Mouse (Mus musculus): ENCODE measurements around the gene Nxpe4. TPM values are rescaled to one million over a fixed set of nuclear protein-coding genes. Genes with fewer than 3 reads are reported as not detected.

Nxpe4 gene
- polyA plus RNA-seq, 1 experiment from 2014 or later: 7.4 TPM

GRCm38 (mm10) chr9:48329597-48329996 lies 167.8 kb downstream of the Nxpe4 start:
- no peaks in the 10 kb centered on the region for H3K27me3 ChIP-seq
- H3K4me1 ChIP-seq: no peaks in the 10 kb centered on the region
- H3K9ac ChIP-seq: no peak overlapping the region
- no peak overlapping the region for H3K4me3 ChIP-seq (replicated peaks)
- no peaks in the 10 kb centered on the region for H3K9me3 ChIP-seq (replicated peaks)
- no peaks in the 10 kb centered on the region for H3K36me3 ChIP-seq
- H3K27ac ChIP-seq (replicated peaks): no peak overlapping the region
- 92% methylated on average over 7 of the region's 7 CpGs for WGBS
- no peak overlapping the region for H3K4me2 ChIP-seq (replicated peaks)
- no peak for ATAC-seq (ENCODE audit: insufficient number of reproducible peaks, low FRiP score, low TSS enrichment, low read depth)

- no peak for ATAC-seq (ENCODE audit: insufficient number of reproducible peaks, low FRiP score, low TSS enrichment, low read depth)
- WGBS: 59% methylated on average over 4 of the region's 4 CpGs
- no peak overlapping the region for H3K4me2 ChIP-seq (replicated peaks)
These were observed 177.1 kb downstream of the Nxpe4 start for GRCm38 (mm10) chr9:48338783-48339455.

GRCm38 (mm10) chr9:48339563-48339962 lies 177.7 kb downstream of the Nxpe4 start:
- Histone ChIP-seq H3K9me3 (replicated peaks) (no peaks in the 10 kb centered on the region), H3K4me3 (replicated peaks) (no peak overlapping the region), H3K36me3 (no peaks in the 10 kb centered on the region), H3K27me3 (no peaks in the 10 kb centered on the region), H3K4me2 (replicated peaks) (no peak overlapping the region), H3K9ac (no peak overlapping the region), H3K27ac (replicated peaks) (no peak overlapping the region), H3K4me1 (no peaks in the 10 kb centered on the region)
- WGBS: 43% methylated on average over 5 of the region's 5 CpGs
- no peak for ATAC-seq (ENCODE audit: insufficient number of reproducible peaks, low FRiP score, low TSS enrichment, low read depth)

More at GRCm38 (mm10) chr9:48338783-48339455, 177.1 kb downstream of the Nxpe4 start:
- no peak overlapping the region for H3K4me3 ChIP-seq (replicated peaks)
- no peaks in the 10 kb centered on the region for H3K36me3 ChIP-seq
- no peak overlapping the region for H3K27ac ChIP-seq (replicated peaks)
- H3K9me3 ChIP-seq (replicated peaks): no peaks in the 10 kb centered on the region
- no peaks in the 10 kb centered on the region for H3K4me1 ChIP-seq
- H3K27me3 ChIP-seq: no peaks in the 10 kb centered on the region
- H3K9ac ChIP-seq: no peak overlapping the region

- H3K27me3 ChIP-seq: no peaks in the 10 kb centered on the region
- H3K9me3 ChIP-seq (replicated peaks): no peaks in the 10 kb centered on the region
- H3K36me3 ChIP-seq: no peaks in the 10 kb centered on the region
- no peak overlapping the region for H3K4me2 ChIP-seq (replicated peaks)
- no peak for ATAC-seq (ENCODE audit: insufficient number of reproducible peaks, low FRiP score, low TSS enrichment, low read depth)
- 76% methylated on average over 10 of the region's 10 CpGs for WGBS
- no peak overlapping the region for H3K27ac ChIP-seq (replicated peaks)
- H3K9ac ChIP-seq: no peak overlapping the region
- H3K4me3 ChIP-seq (replicated peaks): no peak overlapping the region
- no peaks in the 10 kb centered on the region for H3K4me1 ChIP-seq
These were observed 179.0 kb downstream of the Nxpe4 start for GRCm38 (mm10) chr9:48340708-48341380.

- Histone ChIP-seq H3K4me3 (replicated peaks) (no peak overlapping the region), H3K9me3 (replicated peaks) (no peaks in the 10 kb centered on the region), H3K27me3 (no peaks in the 10 kb centered on the region), H3K4me1 (no peaks in the 10 kb centered on the region), H3K9ac (no peak overlapping the region), H3K36me3 (no peaks in the 10 kb centered on the region), H3K4me2 (replicated peaks) (no peak overlapping the region), H3K27ac (replicated peaks) (no peak overlapping the region)
- 86% methylated on average over 9 of the region's 9 CpGs for WGBS
- no peak for ATAC-seq (ENCODE audit: insufficient number of reproducible peaks, low FRiP score, low TSS enrichment, low read depth)
These were observed 183.6 kb downstream of the Nxpe4 start for GRCm38 (mm10) chr9:48345456-48345855.

- ATAC-seq (ENCODE audit: insufficient number of reproducible peaks, low FRiP score, low TSS enrichment, low read depth): no peak
- H3K9me3 ChIP-seq (replicated peaks): no peaks in the 10 kb centered on the region
- H3K4me1 ChIP-seq: no peaks in the 10 kb centered on the region
- H3K4me2 ChIP-seq (replicated peaks): no peak overlapping the region
- H3K9ac ChIP-seq: no peak overlapping the region
- 90% methylated on average over 3 of the region's 3 CpGs for WGBS
- H3K4me3 ChIP-seq (replicated peaks): no peak overlapping the region
- H3K27ac ChIP-seq (replicated peaks): no peak overlapping the region
- no peaks in the 10 kb centered on the region for H3K27me3 ChIP-seq
- H3K36me3 ChIP-seq: no peaks in the 10 kb centered on the region
These were observed 184.0 kb downstream of the Nxpe4 start for GRCm38 (mm10) chr9:48345866-48346265.

- H3K9ac ChIP-seq: no peak within 1 kb of the TSS
- H3K27me3 ChIP-seq: no peaks in the 10 kb centered on the region
- H3K4me2 ChIP-seq (replicated peaks): no peak within 1 kb of the TSS
- no peak within 1 kb of the TSS for H3K4me3 ChIP-seq (replicated peaks)
- ATAC-seq (ENCODE audit: insufficient number of reproducible peaks, low FRiP score, low TSS enrichment, low read depth): no peak
- no peaks in the 10 kb centered on the region for H3K9me3 ChIP-seq (replicated peaks)
- peak within 1 kb of the TSS; percentile 35; the same call in 1 of the 2 replicates for H3K27ac ChIP-seq (replicated peaks)
- H3K4me1 ChIP-seq: 0 out of 2 replicates have a peak, but pooled peaks cover 4% of the 10 kb centered on the region
- WGBS: 40% methylated on average over 2 of the region's 2 CpGs
- no peaks in the 10 kb centered on the region for H3K36me3 ChIP-seq
These were observed 191.4 kb downstream of the Nxpe4 start, which contains the start of gene Nxpe2 for GRCm38 (mm10) chr9:48353148-48353698. TSS of gene Nxpe2 (minus strand) at chr9:48353454.

GRCm38 (mm10) chr9:48354122-48354521 lies 192.3 kb downstream of the Nxpe4 start:
- H3K27me3 ChIP-seq: no peaks in the 10 kb centered on the region
- no peak overlapping the region for H3K4me2 ChIP-seq (replicated peaks)
- H3K9me3 ChIP-seq (replicated peaks): no peaks in the 10 kb centered on the region
- 0 out of 2 replicates have a peak, but pooled peaks cover 4% of the 10 kb centered on the region for H3K4me1 ChIP-seq
- H3K4me3 ChIP-seq (replicated peaks): no peak overlapping the region
- no peak overlapping the region for H3K27ac ChIP-seq (replicated peaks)
- H3K9ac ChIP-seq: no peak overlapping the region
- H3K36me3 ChIP-seq: no peaks in the 10 kb centered on the region
- no peak for ATAC-seq (ENCODE audit: insufficient number of reproducible peaks, low FRiP score, low TSS enrichment, low read depth)
- 39% methylated on average over 4 of the region's 4 CpGs for WGBS

- no peak overlapping the region for H3K27ac ChIP-seq (replicated peaks)
- 48% methylated on average over 3 of the region's 3 CpGs for WGBS
- H3K27me3 ChIP-seq: no peaks in the 10 kb centered on the region
- 0 out of 2 replicates have a peak, but pooled peaks cover 4% of the 10 kb centered on the region for H3K4me1 ChIP-seq
- no peak overlapping the region for H3K4me2 ChIP-seq (replicated peaks)
- no peaks in the 10 kb centered on the region for H3K36me3 ChIP-seq
- H3K4me3 ChIP-seq (replicated peaks): no peak overlapping the region
- no peak for ATAC-seq (ENCODE audit: insufficient number of reproducible peaks, low FRiP score, low TSS enrichment, low read depth)
- H3K9me3 ChIP-seq (replicated peaks): no peaks in the 10 kb centered on the region
- H3K9ac ChIP-seq: no peak overlapping the region
These were observed 193.0 kb downstream of the Nxpe4 start for GRCm38 (mm10) chr9:48354793-48355192.

- Histone ChIP-seq H3K9ac (no peak overlapping the region), H3K4me3 (replicated peaks) (no peak overlapping the region), H3K27me3 (no peaks in the 10 kb centered on the region), H3K4me1 (0 out of 2 replicates have a peak, but pooled peaks cover 4% of the 10 kb centered on the region), H3K36me3 (no peaks in the 10 kb centered on the region), H3K9me3 (replicated peaks) (no peaks in the 10 kb centered on the region), H3K27ac (replicated peaks) (no peak overlapping the region), H3K4me2 (replicated peaks) (no peak overlapping the region)
- ATAC-seq (ENCODE audit: insufficient number of reproducible peaks, low FRiP score, low TSS enrichment, low read depth): no peak
- 86% methylated on average over 3 of the region's 3 CpGs for WGBS
These were observed 195.3 kb downstream of the Nxpe4 start for GRCm38 (mm10) chr9:48357097-48357496.

- no peaks in the 10 kb centered on the region for H3K27me3 ChIP-seq
- H3K4me2 ChIP-seq (replicated peaks): no peak overlapping the region
- H3K9ac ChIP-seq: no peak overlapping the region
- H3K27ac ChIP-seq (replicated peaks): no peak overlapping the region
- H3K9me3 ChIP-seq (replicated peaks): no peaks in the 10 kb centered on the region
- no peaks in the 10 kb centered on the region for H3K4me1 ChIP-seq
- ATAC-seq (ENCODE audit: insufficient number of reproducible peaks, low FRiP score, low TSS enrichment, low read depth): no peak
- H3K4me3 ChIP-seq (replicated peaks): no peak overlapping the region
- 75% methylated on average over 4 of the region's 4 CpGs for WGBS
- no peaks in the 10 kb centered on the region for H3K36me3 ChIP-seq
These were observed 199.0 kb downstream of the Nxpe4 start for GRCm38 (mm10) chr9:48360826-48361225.
